Mouse (Mus musculus): ENCODE measurements around the gene Slc25a21.

- TF ChIP-seq EP300 (optimal IDR thresholded peaks at IDR 0.05) (no peak), CTCF (IDR thresholded peaks at IDR 0.05; ENCODE audit: low read depth) (no peak)
Observed at GRCm38 (mm10) chr12:57099066-57099465, 98.2 kb downstream of the Slc25a21 start.
